Mouse (Mus musculus) embryonic facial prominence, embryonic 11.5 days (tissue): Measurements from ENCODE around the gene Olfr1129. TPM values are rescaled to one million over a fixed set of nuclear protein-coding genes. Genes with fewer than 3 reads are reported as not detected.
"Not testable (repeated sequence)": the region's sequence is repeated elsewhere in the genome, so short reads cannot be mapped to it uniquely, and the experiment has no call there.

Experiments used
- ATAC-seq: fragments of 200-750 bp; cut with Nextera tagmentation; replicated peaks from 2 replicates; pipeline ENCODE4 v1.8.0; 2017; ENCODE audit warnings: low read depth; ENCODE audit not compliant: insufficient number of reproducible peaks, low FRiP score, low TSS enrichment
- DNase-seq: peaks from one replicate; pipeline ENCODE4 v3.0.0-alpha.2; 2015; ENCODE audit warnings: low spot score
- H3K27ac ChIP-seq: fragments of 300-500 bp; sonication (generic); replicated peaks from 2 replicates; pipeline ENCODE4 v1.5.1; 2014; ENCODE audit warnings: mild to moderate bottlenecking, low read depth, low read length, control low read depth
- H3K27me3 ChIP-seq: fragments of 300-500 bp; sonication (generic); 2 replicates; pipeline ENCODE4 v1.6.1; 2014; ENCODE audit warnings: mild to moderate bottlenecking, low read length, moderate library complexity, mixed read lengths; ENCODE audit not compliant: control insufficient read depth, insufficient read depth
- H3K36me3 ChIP-seq: fragments of 300-500 bp; sonication (generic); replicated peaks from 2 replicates; pipeline ENCODE4 v1.6.1; 2014; ENCODE audit warnings: low read depth, mild to moderate bottlenecking, low read length, moderate library complexity, mixed read lengths; ENCODE audit not compliant: control insufficient read depth, insufficient read depth
- H3K4me1 ChIP-seq: fragments of 300-500 bp; sonication (generic); 2 replicates; pipeline ENCODE4 v1.6.1; 2014; ENCODE audit warnings: low read length, mixed read lengths; ENCODE audit not compliant: control insufficient read depth, insufficient read depth
- H3K4me2 ChIP-seq: fragments of 300-500 bp; sonication (generic); 2 replicates; pipeline ENCODE4 v1.6.1; 2014; ENCODE audit warnings: low read depth, mild to moderate bottlenecking, control low read depth, low read length, moderate library complexity
- H3K4me3 ChIP-seq: fragments of 300-500 bp; sonication (generic); 2 replicates; pipeline ENCODE4 v1.5.1; 2014; ENCODE audit warnings: low read depth, low read length, control low read depth
- H3K9ac ChIP-seq: fragments of 300-500 bp; sonication (generic); replicated peaks from 2 replicates; pipeline ENCODE4 v1.6.1; 2014; ENCODE audit warnings: mild to moderate bottlenecking, control low read depth, low read length
- H3K9me3 ChIP-seq: fragments of 300-500 bp; sonication (generic); replicated peaks from 2 replicates; pipeline ENCODE4 v1.6.1; 2016; ENCODE audit warnings: mild to moderate bottlenecking, low read length, inconsistent platforms, mixed read lengths; ENCODE audit not compliant: control insufficient read depth
- WGBS: fragments of 180-500 bp; shearing (Covaris S2); extraction: QIAGEN DNeasy Blood & Tissue Kit; methylation state at CpG from one replicate; pipeline ENCODE4 v1.1.7; 2014; 5-methylcytosine and 5-hydroxymethylcytosine counted together
- polyA plus RNA-seq: library from polyadenylated mRNA; unstranded; fragments of >200 nt; fragmentation: Nextera tagmentation; extraction: Ambion mirVana; gene quantifications from 2 replicates; pipeline ENCODE4 v1.2.1, GENCODE M21; 2014

The Olfr1129 gene
- not detected in 2 replicates for polyA plus RNA-seq

- WGBS: 79% methylated on average over 1 of the region's 1 CpGs
- not testable (repeated sequence) for H3K9ac ChIP-seq, H3K4me1 ChIP-seq, H3K4me3 ChIP-seq, H3K27me3 ChIP-seq, H3K36me3 ChIP-seq, ATAC-seq, DNase-seq, H3K4me2 ChIP-seq, H3K27ac ChIP-seq, H3K9me3 ChIP-seq
Measured at GRCm38 (mm10) chr2:87573602-87574001, at the start of gene Olfr1129. Gene Olfr1129 (plus strand): TSS chr2:87573902.

- H3K4me3 ChIP-seq, H3K27ac ChIP-seq, H3K9me3 ChIP-seq, H3K36me3 ChIP-seq, H3K4me1 ChIP-seq, H3K27me3 ChIP-seq, H3K9ac ChIP-seq: not testable (repeated sequence)
- 34% methylated on average over 37 of the region's 39 CpGs for WGBS
- DNase-seq (peak; percentile 10), ATAC-seq (peak; percentile 73; the same call in 1 of the 2 replicates)
- 0 out of 2 replicates have a peak overlapping the region, but pooled peaks have one; percentile 19 for H3K4me2 ChIP-seq
Measured at GRCm38 (mm10) chr2:87525899-87526616, 47.6 kb upstream of the Olfr1129 start.

- ATAC-seq (no peak), DNase-seq (no peak)
- no peak within 1 kb of the TSS for H3K4me2 ChIP-seq
- H3K4me3 ChIP-seq: no peak within 1 kb of the TSS
- H3K27me3 ChIP-seq: no peaks in the 10 kb centered on the region
- no peak within 1 kb of the TSS for H3K9ac ChIP-seq
- H3K36me3 ChIP-seq: no peaks in the 10 kb centered on the region
- no peaks in the 10 kb centered on the region for H3K4me1 ChIP-seq
- H3K27ac ChIP-seq: no peak within 1 kb of the TSS
- H3K9me3 ChIP-seq: no peaks in the 10 kb centered on the region
Measured at GRCm38 (mm10) chr2:87531496-87531895, 42.2 kb upstream of the Olfr1129 start, which contains the start of gene Olfr153. Gene Olfr153 (plus strand): TSS chr2:87531796.

- 66% methylated on average over 2 of the region's 2 CpGs for WGBS
- Histone ChIP-seq H3K36me3 (no peaks in the 10 kb centered on the region), H3K27ac (no peak overlapping the region), H3K9ac (no peak overlapping the region), H3K4me2 (no peak overlapping the region), H3K4me1 (no peaks in the 10 kb centered on the region), H3K27me3 (no peaks in the 10 kb centered on the region), H3K9me3 (no peaks in the 10 kb centered on the region), H3K4me3 (no peak overlapping the region)
- ATAC-seq (no peak), DNase-seq (no peak)
Measured at GRCm38 (mm10) chr2:87534826-87535225, 38.9 kb upstream of the Olfr1129 start.

GRCm38 (mm10) chr2:87545442-87545841 lies 28.3 kb upstream of the Olfr1129 start, which contains the start of gene Olfr1128:
Gene Olfr1128 (minus strand): TSS chr2:87545542.
- H3K4me3 ChIP-seq: no peak within 1 kb of the TSS
- no peaks in the 10 kb centered on the region for H3K9me3 ChIP-seq
- WGBS: 94% methylated on average over 1 of the region's 1 CpGs
- H3K27ac ChIP-seq: no peak within 1 kb of the TSS
- DNase-seq (no peak), ATAC-seq (no peak)
- no peak within 1 kb of the TSS for H3K4me2 ChIP-seq
- no peaks in the 10 kb centered on the region for H3K36me3 ChIP-seq
- no peaks in the 10 kb centered on the region for H3K4me1 ChIP-seq
- H3K27me3 ChIP-seq: no peaks in the 10 kb centered on the region
- no peak within 1 kb of the TSS for H3K9ac ChIP-seq

GRCm38 (mm10) chr2:87605912-87606311 lies 32.2 kb downstream of the Olfr1129 start, which contains the start of gene Olfr1130:
Gene Olfr1130 (plus strand): TSS chr2:87606212.
- not testable (repeated sequence) for H3K9ac ChIP-seq, H3K9me3 ChIP-seq, H3K27ac ChIP-seq, H3K4me2 ChIP-seq, DNase-seq, ATAC-seq, H3K4me3 ChIP-seq, H3K36me3 ChIP-seq, H3K27me3 ChIP-seq, H3K4me1 ChIP-seq

GRCm38 (mm10) chr2:87626804-87627203 lies 53.1 kb downstream of the Olfr1129 start, which contains the start of gene Olfr1131:
Gene Olfr1131 (plus strand): TSS chr2:87627104.
- WGBS: 65% methylated on average over 3 of the region's 3 CpGs
- H3K4me3 ChIP-seq: no peak within 1 kb of the TSS
- H3K9me3 ChIP-seq: no peaks in the 10 kb centered on the region
- H3K9ac ChIP-seq: no peak within 1 kb of the TSS
- H3K4me2 ChIP-seq: no peak within 1 kb of the TSS
- no peak for DNase-seq
- H3K36me3 ChIP-seq: no peaks in the 10 kb centered on the region
- ATAC-seq: no peak
- no peaks in the 10 kb centered on the region for H3K4me1 ChIP-seq
- H3K27ac ChIP-seq: no peak within 1 kb of the TSS
- no peaks in the 10 kb centered on the region for H3K27me3 ChIP-seq
